Mouse (Mus musculus) thymus, postnatal 14 days (tissue): ENCODE data around the gene Gm21190.
"Not testable (repeated sequence)": the region's sequence is repeated elsewhere in the genome, so short reads cannot be mapped to it uniquely, and the experiment has no call there.

Source experiments
- DNase-seq: peaks from one replicate; pipeline ENCODE4 v3.0.0; 2021

Gm21190 gene

DNA sequence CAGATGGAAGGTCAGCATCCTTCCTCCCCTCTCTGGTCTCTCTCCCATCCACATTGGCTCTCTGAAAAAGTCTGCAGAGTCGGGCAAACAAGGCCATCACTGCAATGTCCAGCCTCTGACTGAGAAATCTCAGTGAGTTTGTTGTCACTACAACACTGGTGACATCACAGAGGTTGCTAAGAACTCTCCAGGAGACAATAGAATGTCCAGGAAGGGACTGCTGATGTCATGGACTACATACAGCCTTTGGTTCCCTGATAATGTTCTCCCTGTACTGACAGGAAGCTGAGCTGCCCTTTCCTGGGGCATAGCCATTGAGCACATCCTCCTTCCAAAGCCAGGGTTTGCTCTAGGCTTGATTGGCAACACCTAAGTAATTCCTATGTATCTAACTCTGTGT lies at the start of gene Gm21190:
TSS of gene Gm21190 (minus strand) at position 101 of the 400 bp plus-strand sequence.
- not testable (repeated sequence) for DNase-seq

GRCm38 (mm10) chr5:15577033-15577432 lies 48.0 kb upstream of the Gm21190 start, which contains the start of gene Gm21083:
TSS of gene Gm21083 (plus strand) at chr5:15577333.
- DNase-seq: not testable (repeated sequence)

GRCm38 (mm10) chr5:15573735-15574134 lies 44.7 kb upstream of the Gm21190 start:
- DNase-seq: not testable (repeated sequence)

DNA sequence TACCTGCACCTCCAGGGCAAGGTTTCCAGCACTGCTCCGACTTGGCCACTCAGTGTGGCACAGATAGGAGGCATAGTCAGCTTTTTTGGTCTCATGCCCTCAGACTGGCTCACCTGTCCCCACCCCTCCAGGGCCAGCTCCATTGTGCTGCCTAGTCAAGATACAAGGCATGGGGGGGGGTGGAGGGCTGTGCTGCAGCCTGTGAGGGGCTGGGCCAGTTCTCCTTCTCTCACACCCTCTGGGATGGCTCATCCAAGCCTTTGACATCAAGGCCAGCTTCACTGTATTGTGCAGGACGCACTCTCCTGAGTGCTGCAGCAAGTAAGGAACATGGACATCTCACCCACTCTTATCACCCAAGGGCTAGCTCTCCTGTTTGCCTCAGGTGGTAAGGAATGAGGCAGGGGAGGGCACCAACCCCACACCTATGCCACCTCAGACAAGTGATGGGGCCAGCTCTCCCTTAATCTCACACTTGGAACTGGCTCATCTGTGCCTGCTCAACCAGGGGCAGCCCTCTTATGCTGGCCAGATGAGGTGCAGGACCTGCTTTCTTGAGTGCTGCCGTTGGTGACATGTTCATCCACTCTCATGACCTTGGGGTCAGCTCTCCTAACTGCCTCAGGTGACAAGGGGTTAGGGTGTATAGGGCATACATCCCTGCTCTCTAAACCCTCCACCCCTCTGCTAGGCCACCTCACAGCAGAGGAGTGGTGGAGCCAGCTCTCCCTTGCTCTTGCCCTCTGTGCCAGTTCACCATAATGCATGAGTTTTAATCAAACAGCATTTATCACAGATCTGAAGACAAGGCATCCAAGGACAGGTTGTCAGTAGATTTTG lies 32.6 kb upstream of the Gm21190 start:
- not testable (repeated sequence) for DNase-seq

GRCm38 (mm10) chr5:15558654-15559053 lies 29.6 kb upstream of the Gm21190 start:
- DNase-seq: not testable (repeated sequence)

- DNase-seq: not testable (repeated sequence)
Measured at GRCm38 (mm10) chr5:15549606-15550005, 20.6 kb upstream of the Gm21190 start.

DNA sequence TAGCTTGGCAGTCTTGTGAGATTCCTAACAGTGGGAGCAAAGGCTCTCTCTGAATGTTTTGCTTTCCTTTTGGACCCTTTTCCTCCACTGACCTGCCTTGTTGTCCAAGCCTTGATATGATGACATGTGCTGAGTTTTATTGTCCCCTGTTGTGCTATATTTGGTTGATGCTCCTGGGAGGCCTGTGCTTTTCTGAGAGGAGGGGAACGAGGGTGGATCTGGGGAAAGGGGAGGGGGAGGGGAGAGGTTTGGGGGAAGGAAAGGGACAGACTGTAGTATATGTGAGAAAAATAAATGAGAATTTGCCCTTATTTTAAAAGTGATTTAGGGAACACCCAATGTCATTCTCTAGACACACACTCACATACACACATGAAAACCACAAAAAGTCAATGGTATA lies 20.1 kb upstream of the Gm21190 start:
- DNase-seq: not testable (repeated sequence)

GRCm38 (mm10) chr5:15548642-15549041 lies 19.6 kb upstream of the Gm21190 start:
- not testable (repeated sequence) for DNase-seq

DNA sequence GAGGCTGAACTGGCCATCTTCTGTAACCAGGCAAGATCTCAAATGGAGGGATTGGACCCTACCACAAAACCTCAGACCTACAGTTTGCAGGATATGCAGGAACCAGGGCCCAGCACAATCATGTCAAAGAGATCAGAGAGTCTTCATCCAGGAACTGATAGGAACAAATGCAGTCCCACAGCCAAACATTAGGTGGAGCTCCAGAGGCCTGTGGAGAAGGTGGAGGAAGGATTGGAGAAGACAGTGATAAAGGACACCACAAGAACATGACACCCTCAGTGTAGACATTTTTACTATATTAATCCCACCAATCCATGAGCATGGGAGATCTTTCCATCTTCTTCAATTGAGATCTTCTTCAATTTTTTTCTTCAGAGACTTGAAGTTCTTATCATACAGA lies 6.6 kb downstream of the Gm21190 start:
- DNase-seq: not testable (repeated sequence)

DNA sequence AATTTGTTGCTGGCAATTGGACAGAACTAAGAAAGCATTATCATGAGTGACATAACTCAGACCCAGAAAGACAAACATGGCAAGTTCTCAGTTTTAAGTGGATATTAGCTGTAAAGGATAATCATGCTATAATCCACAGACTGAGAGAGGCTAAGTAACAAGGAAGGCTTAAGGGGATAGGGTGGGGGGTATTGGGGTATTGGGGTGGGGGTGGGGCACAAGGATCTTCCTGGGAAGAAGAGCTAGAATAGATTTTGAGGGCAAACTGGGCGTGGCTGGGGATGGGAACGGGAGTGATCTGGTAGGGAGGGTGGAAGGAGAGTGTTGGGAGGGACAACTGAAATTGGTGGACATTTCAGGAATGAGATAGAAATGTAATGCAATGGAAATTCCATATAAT lies 7.0 kb downstream of the Gm21190 start:
- DNase-seq: not testable (repeated sequence)

DNA sequence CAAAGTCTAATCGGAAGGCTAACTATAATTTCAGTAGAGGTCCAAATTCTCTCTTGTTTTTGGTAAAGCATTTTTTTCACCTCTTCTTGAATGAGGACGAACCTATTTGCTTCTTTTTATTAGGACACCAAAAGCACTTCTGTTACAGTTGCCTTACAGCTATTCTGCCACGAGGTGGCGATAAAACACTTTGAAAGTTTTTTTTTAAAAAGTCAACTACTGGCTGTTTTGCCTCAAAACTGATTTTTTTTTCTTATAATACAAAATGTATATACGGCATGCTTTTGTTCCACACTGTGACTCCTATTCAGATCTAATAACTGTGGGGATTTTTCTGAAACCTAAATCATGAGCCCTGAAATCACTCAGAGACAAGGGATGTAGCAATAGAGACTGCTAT lies 8.6 kb downstream of the Gm21190 start:
- DNase-seq: not testable (repeated sequence)

DNA sequence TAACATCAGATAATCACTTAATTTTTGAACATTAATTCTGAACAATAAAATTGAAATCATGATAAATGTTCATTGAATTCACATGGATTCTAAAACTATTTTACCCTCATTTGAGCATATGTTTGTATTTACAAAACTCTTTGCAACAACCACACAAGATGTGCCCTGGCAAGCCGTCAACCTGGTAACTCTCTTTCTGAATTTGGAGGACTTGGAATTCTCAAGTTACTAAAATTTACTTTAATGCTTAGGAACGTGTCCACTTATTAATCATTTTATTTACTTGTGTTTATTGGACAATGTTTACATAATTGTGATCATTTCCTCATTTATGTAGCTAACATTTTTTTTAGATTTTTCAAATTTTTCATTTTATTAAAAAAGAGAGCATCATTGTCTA lies 11.9 kb downstream of the Gm21190 start:
- not testable (repeated sequence) for DNase-seq

- DNase-seq: not testable (repeated sequence)
Measured at GRCm38 (mm10) chr5:15512236-15512635, 16.8 kb downstream of the Gm21190 start.

GRCm38 (mm10) chr5:15509911-15510310 lies 19.1 kb downstream of the Gm21190 start:
- not testable (repeated sequence) for DNase-seq

- DNase-seq: not testable (repeated sequence)
Measured at GRCm38 (mm10) chr5:15508460-15509451, 20.3 kb downstream of the Gm21190 start.

- DNase-seq: not testable (repeated sequence)
Measured at GRCm38 (mm10) chr5:15507757-15508459, 21.1 kb downstream of the Gm21190 start.

DNA sequence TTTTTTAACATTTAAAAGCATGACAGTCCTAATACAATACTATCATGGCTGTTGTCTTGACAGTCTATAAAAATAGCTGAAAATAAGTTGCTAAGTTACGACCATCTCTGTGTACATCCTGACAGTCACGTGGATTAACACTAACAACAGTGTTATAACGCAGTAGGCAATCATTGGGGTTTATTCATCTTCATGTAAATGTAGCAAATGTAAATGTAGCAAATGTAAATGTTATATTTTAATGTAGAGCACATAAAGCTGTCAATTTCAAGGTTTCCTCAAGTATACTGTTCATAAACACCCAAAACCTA lies 21.8 kb downstream of the Gm21190 start:
- no peak for DNase-seq

- no peak for DNase-seq
Measured at GRCm38 (mm10) chr5:15506575-15507308, 22.3 kb downstream of the Gm21190 start.

- DNase-seq: peak; percentile 17
Measured at GRCm38 (mm10) chr5:15498774-15499400, 30.1 kb downstream of the Gm21190 start.

DNA sequence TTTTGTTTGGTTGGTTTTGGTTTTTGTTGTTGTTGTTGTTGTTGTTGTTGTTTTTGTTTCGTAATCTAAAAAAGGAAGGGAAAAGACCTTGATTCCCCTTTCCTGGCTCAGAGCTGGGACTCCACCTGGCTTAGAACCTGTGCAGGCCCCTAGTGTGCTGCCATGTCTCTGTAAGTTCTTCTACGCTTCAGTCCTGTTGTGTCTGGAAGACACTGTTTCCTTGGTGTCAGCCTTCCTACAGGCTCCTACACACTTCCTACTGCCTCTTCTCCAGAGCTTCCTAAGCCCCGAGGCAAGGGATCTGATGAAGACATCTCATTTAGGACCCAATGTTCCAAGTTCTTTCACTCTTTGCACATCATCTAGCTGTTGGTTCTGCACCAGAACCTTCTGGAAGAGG lies 30.7 kb downstream of the Gm21190 start:
- DNase-seq: not testable (repeated sequence)

GRCm38 (mm10) chr5:15490934-15491333 lies 38.1 kb downstream of the Gm21190 start:
- DNase-seq: not testable (repeated sequence)
